Mouse (Mus musculus) embryonic fibroblast, embryonic 13.5 days (primary cell): ENCODE results near the gene Dph3. TPM values are rescaled to one million over a fixed set of nuclear protein-coding genes. Genes with fewer than 3 reads are reported as not detected.
A peak's percentile ranks its signal among the peaks of the same experiment; 100 is the strongest.

Experiments
- H3K27ac ChIP-seq: 2 replicates; pipeline ENCODE4 v1.5.1; 2012; ENCODE audit warnings: low read length, control low read depth, inconsistent platforms; ENCODE audit not compliant: insufficient read depth
- H3K4me1 ChIP-seq: 2 replicates; pipeline ENCODE4 v1.6.1; 2011; ENCODE audit warnings: low read length; ENCODE audit not compliant: control insufficient read depth, insufficient read depth
- H3K4me3 ChIP-seq: 2 replicates; pipeline ENCODE4 v1.5.1; 2011; ENCODE audit warnings: mild to moderate bottlenecking, control low read depth, low read length; ENCODE audit not compliant: insufficient read depth
- CTCF ChIP-seq: IDR thresholded peaks from 2 replicates; pipeline ENCODE4 v1.5.1; 2011; ENCODE audit warnings: mild to moderate bottlenecking, control low read depth, low read length, moderate library complexity, borderline replicate concordance; ENCODE audit not compliant: insufficient read depth
- POLR2A ChIP-seq: IDR thresholded peaks from 2 replicates; pipeline ENCODE4 v1.6.1; 2011; ENCODE audit warnings: low read depth, mild to moderate bottlenecking, control low read depth, low read length, moderate library complexity
- polyA plus RNA-seq: library from polyadenylated mRNA; stranded (reverse); fragments of >200 nt; gene quantifications from 2 replicates; pipeline ENCODE4 v1.2.4, GENCODE M21; 2011; ENCODE audit warnings: low read depth; ENCODE audit not compliant: missing spikeins, insufficient read length

Dph3 gene
- polyA plus RNA-seq, 1 experiment, result 58.6 TPM

DNA sequence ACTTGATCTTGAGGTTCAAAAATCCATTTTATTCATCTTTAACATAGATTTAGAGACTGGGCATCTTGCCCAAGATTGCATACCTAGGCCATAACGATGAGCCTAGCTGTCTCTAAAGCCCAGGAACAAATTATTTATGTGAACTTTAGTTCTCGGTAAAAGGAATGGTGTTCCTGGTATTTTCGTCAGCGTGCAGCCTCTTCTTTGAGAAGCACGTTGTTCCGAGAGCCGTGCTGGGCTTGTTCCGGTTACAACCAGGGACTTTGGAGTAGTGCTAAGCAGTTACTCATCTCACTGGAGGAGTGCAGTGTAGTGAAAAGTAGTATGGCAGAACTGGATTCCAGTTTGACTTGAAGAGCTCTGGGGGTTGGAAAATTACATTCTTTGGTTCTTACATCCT, 697 bp upstream of the Dph3 start:
- peak overlapping the region; percentile 87 for H3K4me3 ChIP-seq
- H3K4me1 ChIP-seq, result peaks cover 2% of the 10 kb centered on the region; the same call in 1 of the 2 replicates
- peak overlapping the region; percentile 78 for H3K27ac ChIP-seq
- TF ChIP-seq POLR2A, result 0 out of 2 replicates have a peak, but pooled peaks have one; percentile 40
- TF ChIP-seq CTCF, result no peak

DNA sequence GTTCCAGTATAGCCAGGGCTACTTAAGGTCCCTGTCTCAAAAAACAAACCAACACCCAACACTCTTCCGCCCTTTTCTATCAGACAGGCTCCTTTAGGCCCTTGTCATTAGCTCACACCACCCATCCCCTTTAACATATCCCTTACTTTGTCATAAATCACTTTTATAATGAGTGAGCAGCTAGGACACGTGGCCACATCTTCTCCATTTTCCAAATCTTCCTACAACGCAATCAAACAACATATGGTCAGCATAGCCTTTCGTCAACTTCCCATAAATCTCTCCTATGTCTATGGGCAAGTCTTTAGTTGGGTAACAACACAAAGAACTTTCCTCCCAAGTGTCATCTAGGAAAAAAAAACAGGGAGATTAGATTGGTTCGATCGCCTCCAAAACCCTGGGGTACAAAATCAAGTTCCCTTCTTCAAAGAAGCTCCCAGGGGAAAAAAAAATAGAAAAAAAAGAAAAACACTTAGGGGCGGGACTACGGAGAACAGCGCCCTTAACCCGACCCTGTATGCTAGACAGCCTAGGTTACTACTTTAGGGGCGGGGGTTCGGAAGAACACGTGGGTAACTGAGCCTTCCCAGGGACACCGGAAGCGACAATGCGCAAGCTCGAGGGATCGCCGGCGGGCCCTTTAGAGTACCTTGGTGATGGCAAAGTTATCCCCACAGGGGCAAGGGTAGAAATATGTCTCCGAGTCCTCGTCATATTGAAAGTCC, 606 bp downstream of the Dph3 start, which contains the start of gene Oxnad1:
TSS of gene Oxnad1 (plus strand) at position 614 of the 725 bp plus-strand sequence.
- TF ChIP-seq POLR2A (no peak), CTCF (no peak)
- H3K4me1 ChIP-seq, result 0 out of 2 replicates have a peak, but pooled peaks cover 2% of the 10 kb centered on the region
- peak within 1 kb of the TSS; percentile 87 for H3K4me3 ChIP-seq
- peak within 1 kb of the TSS; percentile 85 for H3K27ac ChIP-seq

DNA sequence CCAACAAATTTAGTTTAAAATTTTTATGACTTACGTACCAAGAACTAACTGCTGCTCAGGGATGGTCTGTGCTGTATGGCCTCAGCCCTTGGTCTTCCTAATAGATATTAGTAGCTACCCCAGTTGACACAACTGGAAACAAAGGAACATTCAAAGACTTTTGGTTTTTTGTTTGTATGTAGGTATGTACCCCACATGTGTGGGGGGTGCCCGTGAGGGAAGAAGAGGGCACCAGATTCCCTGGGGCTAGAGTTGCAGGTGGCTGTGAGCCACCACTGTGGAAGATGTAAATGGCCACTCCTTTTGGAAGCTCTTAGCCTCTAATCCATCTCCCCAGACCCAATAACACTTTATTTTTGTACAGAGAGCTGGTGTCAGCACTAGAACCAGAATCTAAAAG, 2.1 kb downstream of the Dph3 start:
- Histone ChIP-seq H3K27ac (no peak overlapping the region), H3K4me3 (no peak overlapping the region), H3K4me1 (no peaks in the 10 kb centered on the region)
- TF ChIP-seq POLR2A (no peak), CTCF (no peak)

DNA sequence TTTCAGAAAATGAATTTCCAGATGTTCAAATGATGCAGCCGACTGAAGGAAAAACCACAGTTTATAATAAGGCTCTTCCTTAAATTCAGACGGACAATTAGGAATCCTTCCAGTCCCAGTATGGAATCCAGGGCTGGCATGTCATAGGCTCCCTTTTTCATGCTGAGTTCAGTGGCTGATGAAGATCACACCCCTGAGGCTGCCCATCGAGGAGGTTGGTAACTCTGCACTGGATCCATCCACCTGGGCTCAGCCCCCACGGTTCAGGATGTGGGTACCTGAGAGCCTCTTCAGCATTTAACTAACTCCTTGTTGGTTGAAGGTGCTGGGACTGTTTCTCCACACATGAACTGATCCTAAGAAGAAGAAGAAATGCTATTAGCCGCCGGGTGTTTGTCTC, 2.6 kb downstream of the Dph3 start:
- Histone ChIP-seq H3K27ac (no peak overlapping the region), H3K4me1 (no peaks in the 10 kb centered on the region), H3K4me3 (no peak overlapping the region)
- TF ChIP-seq CTCF, result no peak
- no peak for TF ChIP-seq POLR2A

DNA sequence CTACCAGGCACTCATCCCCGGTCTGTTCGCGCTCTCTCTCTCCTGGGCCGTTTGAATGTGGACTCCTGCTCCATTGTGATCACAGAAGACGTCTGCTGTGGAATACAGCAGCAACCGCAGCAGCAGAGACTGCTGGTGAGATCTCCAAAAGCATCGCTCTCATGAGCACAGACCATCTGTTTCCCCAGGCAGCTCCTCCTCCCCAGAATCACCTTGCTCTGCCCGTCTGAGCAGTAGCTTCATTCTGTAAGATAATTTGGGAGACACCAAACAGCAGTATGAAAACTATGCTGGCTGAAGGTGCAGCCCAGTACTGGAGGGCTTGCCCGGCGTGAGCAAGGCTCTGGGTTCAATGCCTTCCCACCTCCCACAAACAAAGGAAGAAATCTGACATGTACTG, 4.5 kb downstream of the Dph3 start:
- no peaks in the 10 kb centered on the region for H3K4me1 ChIP-seq
- H3K4me3 ChIP-seq, result no peak overlapping the region
- no peak overlapping the region for H3K27ac ChIP-seq
- TF ChIP-seq POLR2A, result no peak
- TF ChIP-seq CTCF, result no peak

GRCm38 (mm10) chr14:32076896-32077575, 8.5 kb downstream of the Dph3 start:
- Histone ChIP-seq H3K27ac (no peak overlapping the region), H3K4me3 (no peak overlapping the region), H3K4me1 (no peaks in the 10 kb centered on the region)
- TF ChIP-seq POLR2A, result no peak
- TF ChIP-seq CTCF, result peak; percentile 82

DNA sequence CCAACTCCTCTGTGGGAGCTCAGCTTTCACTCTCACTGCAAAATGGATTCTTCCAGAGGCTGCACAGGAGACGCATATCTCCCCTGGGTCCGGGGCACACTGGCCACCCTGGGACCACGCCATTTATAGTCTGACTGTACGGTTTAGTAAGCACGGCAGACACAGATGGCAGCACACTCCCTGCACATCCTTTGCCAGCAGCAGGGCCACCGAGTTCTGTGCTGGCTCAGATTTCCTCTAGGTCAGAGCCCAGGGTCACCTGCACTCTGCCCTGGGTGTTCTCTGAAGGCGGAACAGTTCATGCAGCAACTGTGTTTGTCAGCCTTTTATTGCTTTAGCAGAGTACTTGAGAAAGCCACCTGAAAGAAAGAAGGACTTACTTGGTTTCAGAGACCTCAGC, 11.6 kb downstream of the Dph3 start:
- Histone ChIP-seq H3K4me1 (no peaks in the 10 kb centered on the region), H3K4me3 (no peak overlapping the region), H3K27ac (no peak overlapping the region)
- TF ChIP-seq POLR2A, result no peak
- no peak for TF ChIP-seq CTCF

DNA sequence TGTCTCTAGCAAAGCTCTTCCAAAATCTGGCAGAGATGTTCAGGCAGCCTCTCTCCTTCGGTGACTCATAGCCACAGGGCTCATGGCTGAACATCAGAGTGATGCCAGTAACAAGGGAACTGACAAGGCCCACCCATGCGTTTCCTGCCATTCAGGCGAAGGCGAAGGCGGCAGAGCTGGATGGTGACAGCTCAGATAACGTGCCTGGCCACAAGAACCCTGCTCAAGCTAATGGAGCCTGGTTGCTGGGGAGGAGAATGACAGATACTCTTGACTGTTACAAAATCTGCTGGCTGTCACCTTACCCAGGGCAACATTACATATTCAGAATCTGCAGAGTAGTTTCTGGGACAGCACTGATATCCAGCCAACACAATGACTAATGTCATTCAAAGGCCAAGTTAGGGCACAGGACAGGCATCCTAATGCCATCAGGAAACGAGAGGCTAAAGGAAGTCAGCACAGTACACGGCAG, 12.3 kb downstream of the Dph3 start:
- H3K4me1 ChIP-seq, result no peaks in the 10 kb centered on the region
- H3K27ac ChIP-seq, result no peak overlapping the region
- TF ChIP-seq POLR2A, result no peak
- TF ChIP-seq CTCF, result no peak
- no peak overlapping the region for H3K4me3 ChIP-seq

DNA sequence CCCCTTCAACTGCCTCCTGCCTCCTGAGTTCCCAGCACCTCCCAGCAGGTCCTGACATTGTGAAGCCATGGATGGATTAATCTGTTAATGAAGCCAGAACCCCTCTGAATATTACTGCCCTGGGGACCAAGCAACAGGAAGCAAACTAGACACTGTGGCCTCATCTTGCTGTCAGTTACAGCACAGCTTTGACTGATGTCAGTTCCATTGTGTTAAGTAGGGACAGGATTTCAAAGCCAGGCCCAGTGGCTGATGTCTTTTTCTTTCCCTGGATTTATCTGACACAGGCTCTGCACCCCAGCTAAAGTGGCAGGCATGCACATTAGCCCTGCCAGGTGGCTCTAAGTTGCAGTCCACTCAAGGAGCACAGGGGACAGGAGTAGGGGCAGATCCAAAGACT, 12.7 kb downstream of the Dph3 start:
- no peak overlapping the region for H3K4me3 ChIP-seq
- TF ChIP-seq POLR2A (no peak), CTCF (no peak)
- H3K27ac ChIP-seq, result no peak overlapping the region
- H3K4me1 ChIP-seq, result no peaks in the 10 kb centered on the region

GRCm38 (mm10) chr14:32061398-32061797, 24.1 kb downstream of the Dph3 start:
- H3K27ac ChIP-seq, result no peak overlapping the region
- TF ChIP-seq POLR2A (no peak), CTCF (no peak)
- no peak overlapping the region for H3K4me3 ChIP-seq

More at GRCm38 (mm10) chr14:32061398-32061797, 24.1 kb downstream of the Dph3 start:
- H3K4me1 ChIP-seq, result no peaks in the 10 kb centered on the region
